Mouse (Mus musculus) R1 (cell line): ENCODE measurements around the gene Etv2.

Source experiments
- DNase-seq: peaks from one replicate; pipeline ENCODE4 v3.0.0-alpha.2; 2018; ENCODE audit warnings: low read depth, low spot score

The Etv2 gene

DNA sequence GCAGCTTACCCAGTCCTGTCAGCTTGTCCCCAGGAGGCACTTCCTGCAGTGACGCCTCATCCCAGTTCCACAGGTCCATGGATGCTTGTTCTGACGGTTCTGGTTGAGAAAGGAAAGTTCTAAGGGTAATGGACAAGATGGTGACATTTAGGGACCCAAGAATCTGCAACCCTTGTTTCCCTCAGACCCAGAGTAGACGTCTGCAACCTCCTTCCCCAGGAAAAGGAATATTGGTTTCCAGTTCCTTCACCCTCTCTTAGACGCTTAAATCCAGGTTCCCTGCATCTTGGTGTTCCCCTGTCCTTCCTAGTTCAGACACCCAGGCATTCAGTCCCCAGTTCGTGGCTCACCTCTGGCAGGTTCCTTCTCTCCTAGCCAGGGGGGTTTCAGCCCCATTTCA lies at the start of gene Etv2:
TSS of gene Etv2 (minus strand) at position 101 of the 400 bp plus-strand sequence.
- DNase-seq, result no peak

DNA sequence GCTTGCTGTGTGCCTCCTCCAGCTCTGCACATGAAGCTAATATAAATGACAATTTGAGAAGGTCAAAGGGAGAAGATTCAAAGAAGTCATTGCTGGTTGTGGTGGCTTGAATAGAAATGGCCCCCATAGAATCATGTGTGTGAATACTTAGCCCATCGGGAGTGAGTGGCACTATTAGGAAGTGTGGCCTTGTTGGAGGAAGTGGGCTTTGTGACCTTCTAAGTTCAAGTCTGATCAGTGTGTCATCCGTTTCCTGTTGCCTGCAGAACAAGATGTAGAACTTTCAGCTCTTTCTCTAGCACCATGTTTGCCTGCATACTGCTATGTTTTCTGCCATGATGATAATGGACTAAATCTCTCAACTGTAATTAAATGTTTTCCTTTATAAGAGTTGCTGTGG lies 47.8 kb upstream of the Etv2 start:
- no peak for DNase-seq

DNA sequence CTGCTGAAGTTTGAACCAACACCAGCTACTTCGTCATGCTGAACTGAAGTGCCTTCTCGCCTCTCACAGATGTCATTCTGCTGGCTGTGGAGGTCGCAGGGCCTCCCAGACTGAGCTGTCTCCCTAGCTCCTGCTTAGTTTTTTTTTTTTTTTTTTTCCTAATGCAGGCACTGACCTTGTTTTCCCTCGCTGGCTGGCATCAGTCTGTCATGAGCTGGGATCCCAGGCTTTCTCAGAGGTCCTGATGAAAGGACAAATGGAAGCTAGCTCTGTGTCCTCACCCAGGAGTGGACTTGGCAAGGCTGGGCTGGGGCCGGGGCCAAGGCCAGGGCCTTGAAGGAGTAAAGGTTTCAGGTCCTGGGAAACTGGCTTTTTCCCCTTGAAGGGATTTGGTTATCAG lies 46.2 kb upstream of the Etv2 start:
- DNase-seq, result no peak

DNA sequence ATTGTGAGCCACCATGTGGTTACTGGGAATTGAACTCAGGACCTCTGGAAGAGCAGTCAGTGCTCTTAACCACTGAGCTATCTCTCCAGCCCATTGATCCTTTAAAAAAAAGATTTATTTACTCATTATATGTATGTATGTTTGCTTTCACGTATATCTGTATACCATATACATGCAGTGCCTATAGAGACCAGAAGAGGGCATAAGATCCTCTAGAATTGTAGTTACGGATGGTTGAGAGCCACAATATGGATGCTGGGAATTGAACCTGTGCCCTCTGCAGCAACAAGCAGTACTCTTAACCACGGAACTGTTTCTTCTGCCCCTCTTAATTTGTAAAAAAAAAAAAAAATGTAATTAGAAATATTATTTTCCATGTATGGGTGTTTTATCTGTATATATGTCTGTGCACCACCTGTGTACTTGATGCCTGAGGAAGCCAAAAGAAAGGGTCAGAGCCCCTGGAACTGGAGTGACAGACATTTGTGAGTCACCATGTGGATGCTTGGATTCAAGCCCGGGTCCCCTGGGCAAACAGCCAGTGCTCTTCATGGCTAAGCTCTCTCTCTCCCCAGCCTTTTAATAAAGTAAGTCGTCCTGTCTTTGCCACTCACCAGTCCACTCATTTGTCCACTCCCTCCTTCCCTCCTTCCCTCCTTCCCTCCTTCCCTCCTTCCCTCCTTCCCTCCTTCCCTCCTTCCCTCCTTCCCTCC lies 42.8 kb upstream of the Etv2 start:
- DNase-seq, result no peak

DNA sequence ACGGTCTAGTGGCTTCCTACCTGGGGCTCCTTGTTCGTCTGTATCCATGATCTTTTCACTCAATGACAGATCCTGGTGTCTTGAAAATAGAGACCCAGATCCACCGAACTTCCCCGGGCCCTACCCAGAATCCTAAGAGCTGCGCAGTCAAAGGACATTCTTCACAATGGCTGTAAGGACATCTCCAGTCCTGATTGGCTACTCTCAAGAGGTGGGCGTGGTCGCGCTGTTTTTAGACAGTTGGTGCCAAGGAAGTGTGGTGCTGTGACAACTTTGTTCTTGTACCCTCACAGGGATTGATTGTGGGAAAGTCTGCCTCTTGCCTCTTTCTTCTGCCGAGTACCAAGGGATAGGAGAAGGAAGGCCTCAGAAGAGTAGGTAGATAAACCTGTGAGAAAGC lies 35.8 kb upstream of the Etv2 start, which contains the start of gene Pmis2:
TSS of gene Pmis2 (minus strand) at position 126 of the 400 bp plus-strand sequence.
- DNase-seq, result peak; percentile 87

DNA sequence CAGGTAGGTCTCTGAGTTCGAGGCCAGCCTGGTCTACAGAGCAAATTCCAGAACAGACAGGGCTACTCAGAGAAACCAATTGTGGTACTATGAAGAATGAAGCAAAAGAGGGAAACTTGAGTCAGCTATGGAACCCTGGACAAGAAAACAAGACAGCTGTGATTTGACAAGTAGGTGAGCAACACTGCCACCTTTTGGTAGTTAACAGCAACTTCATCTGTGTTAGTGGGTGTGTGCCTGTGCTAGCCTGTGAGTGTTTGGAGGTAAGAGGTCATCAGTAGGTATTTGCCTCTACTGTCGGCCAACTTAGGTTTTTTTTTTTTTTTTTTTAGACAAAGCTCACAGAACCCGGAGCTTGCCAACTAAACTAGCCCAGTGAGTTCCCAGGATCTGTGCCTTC lies 33.6 kb upstream of the Etv2 start:
- peak; percentile 87 for DNase-seq

DNA sequence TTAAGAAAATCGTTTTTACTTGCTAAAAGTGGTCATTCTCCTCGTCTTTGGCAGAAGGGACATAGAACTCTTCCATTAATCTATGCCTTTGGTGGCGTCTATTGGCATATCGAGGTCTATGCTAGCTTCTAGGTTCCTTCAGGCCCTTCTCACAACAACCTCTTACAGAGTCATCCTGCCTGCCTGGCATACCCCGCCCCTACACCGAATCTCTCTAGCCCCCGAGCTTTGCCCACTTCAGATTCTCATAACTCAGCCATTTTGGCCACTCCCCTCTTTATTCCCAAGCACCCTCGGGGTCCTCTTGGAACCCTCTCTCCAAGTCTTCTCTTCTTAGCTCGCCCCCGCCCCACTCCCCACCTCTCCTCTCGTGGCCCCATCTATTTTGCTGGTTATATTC lies 29.7 kb upstream of the Etv2 start:
- DNase-seq, result peak; percentile 54

DNA sequence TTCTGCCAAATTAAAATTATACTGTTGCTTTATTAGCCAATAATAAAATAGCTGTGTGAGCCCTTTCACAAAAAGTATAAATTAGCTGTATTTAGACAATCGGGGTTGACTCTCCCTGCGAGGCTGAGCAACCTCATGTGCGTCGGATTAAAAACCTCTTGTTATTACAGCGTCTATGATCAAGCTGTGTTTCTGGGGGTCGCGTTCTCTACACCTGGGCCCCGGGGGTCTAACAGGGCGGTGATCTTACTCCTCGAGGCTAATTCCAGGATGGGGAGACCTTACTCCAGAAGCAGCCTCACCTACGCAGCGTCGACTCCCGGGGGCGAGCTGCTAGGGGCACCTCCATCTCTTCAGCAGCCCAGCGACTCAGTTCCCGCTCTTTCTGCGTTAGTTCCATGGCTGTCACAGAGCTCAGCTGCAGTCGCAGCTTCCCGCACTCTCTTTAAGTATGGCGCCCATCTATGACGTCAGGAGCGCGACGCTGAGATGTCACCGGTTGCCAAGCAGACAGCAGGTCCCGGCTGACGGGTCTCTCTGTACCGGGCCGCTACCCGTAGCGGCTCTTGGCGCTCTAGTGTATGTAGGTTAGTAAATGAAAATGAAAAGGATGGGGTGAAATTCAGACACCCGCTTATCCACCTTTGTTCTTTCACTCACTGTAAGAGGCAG lies 29.0 kb upstream of the Etv2 start, which contains the start of gene Haus5:
TSS of gene Haus5 (minus strand) at position 466 of the 672 bp plus-strand sequence.
- DNase-seq, result peak; percentile 96

DNA sequence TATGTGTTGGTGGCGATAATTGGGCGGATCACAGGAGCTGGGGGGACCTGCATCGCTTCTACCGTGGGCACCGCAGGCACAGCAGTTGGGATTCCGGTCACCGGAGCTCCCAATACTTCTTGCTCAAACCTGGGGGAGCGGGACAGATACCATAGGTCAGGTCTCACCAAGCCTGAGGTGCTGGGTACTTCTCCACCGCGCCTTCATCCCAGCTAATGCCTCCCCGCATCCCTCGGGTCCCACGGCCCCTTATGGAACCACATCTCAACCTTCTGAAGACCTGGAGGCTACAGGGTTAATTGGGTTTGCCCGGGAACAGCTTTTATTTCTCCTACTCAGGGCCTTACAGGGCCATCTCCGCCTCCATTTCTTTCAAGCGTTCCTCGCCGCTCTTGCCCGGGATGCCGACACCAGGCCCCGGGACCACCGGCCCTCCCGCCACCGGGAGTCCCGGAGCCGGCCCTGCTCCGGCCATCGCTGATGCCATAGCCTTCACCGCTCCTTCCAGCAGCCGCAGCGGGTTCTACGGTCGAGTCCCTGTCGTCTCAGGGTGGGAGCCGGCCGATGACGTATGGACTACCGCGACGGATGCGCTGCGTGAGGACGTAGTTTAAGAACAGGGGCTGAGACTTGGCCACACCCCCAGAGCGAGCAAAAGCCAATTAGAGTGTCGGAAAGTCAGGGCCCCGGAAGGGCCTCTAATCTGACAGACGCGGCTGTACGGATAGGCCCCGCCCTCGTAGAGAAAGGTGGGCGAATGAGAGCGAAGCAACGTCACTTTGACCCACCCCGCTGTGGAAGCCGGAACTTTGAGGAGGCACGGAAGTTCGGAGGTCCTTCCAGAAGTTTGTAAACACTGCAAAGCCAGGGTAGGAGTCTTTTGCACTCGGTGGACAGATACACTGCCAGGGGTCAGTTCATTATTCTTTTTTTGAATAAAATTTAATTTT lies 14.2 kb upstream of the Etv2 start, which contains the start of gene Rbm42:
TSS of gene Rbm42 (minus strand) at position 727 of the 950 bp plus-strand sequence.
- peak; percentile 100 for DNase-seq

DNA sequence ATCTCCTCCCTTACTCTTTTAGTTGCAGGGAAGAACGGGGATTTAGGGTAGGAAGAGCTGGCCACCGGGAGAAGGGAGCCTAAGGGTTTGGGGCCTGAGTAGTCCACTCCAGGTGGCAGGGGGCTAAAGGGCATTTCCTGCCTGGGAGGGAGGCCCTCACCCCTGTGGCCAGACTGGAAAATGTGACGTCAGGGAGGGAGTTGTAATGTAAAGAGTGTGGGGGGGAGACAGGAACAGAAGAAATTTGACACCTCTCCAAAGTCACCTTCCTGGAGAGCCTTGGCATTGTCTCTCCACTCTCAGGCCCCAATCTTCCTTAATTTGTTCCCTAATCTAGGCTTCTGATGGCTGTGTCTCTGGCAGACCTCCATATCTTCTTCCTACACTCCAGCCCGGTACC lies 3.4 kb upstream of the Etv2 start:
- peak; percentile 67 for DNase-seq

DNA sequence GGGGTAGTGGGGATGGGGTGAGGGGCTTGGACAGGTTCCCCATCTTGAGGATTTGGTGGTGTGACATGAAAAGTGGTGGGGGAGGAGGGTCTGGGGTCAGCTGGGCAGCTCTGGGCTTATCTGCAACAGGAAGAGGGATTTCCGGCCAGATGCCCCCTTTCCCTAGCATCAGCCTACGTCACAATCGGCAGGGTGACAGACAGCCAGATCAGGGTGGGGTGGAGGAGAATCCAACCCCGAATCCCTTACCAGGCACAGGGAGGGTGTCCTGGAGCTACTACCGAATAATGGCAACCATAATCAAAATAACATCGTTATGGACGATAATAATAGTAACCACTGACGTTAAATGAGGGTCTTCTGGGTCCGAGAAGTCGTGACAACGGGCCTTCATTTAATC lies 743 bp upstream of the Etv2 start:
- DNase-seq, result no peak

DNA sequence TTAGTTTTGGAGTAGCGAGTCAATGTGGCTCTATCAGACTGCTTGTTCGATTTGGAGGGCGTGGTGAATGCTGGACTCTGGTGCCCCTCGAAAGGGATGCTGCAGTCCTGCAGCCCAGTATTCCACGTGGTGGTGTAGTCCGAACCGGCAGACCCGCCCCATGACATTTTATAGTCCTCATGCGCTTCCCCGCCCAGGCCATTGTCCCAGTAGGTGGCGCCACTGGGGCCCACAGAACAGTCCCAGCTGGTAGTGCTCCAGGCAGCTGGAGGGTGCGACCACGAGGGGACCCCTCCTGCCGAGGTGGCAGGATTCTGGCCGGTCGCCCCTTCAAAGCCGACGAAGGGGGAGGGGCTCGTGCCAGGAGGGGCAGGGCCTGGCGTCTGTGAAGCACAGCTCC lies 1.0 kb downstream of the Etv2 start:
- DNase-seq, result peak; percentile 89

DNA sequence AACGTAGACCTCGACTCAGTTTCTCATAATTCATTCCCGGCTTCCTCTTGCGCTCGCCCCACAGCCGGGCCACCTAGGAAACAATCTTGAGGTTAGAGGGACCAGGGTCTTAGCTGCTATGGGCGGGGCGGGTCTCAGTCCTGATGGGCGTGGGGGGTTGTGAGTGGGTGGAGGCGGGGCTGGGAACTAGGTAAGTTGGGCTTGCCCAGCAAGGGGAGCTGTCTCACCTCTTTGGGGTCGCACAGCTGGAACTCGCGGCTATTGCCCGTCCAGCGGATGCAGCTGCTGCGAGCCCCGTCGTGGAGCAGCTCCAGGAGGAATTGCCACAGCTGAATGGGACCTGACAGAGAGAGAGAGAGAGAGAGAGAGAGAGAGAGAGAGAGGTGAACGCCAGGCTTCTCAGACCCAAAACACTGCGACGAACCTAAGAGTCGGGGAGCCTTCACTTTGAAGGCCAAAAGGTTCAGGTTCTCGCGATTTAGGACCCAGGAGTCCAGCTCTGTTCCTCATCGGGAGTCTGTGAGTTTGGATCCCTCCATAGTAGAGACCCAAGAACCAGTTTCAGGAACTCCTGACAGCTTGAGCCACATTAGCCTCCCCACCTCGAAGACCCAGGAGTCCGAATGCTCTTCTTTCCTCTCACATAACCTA lies 1.8 kb downstream of the Etv2 start:
- peak; percentile 52 for DNase-seq

DNA sequence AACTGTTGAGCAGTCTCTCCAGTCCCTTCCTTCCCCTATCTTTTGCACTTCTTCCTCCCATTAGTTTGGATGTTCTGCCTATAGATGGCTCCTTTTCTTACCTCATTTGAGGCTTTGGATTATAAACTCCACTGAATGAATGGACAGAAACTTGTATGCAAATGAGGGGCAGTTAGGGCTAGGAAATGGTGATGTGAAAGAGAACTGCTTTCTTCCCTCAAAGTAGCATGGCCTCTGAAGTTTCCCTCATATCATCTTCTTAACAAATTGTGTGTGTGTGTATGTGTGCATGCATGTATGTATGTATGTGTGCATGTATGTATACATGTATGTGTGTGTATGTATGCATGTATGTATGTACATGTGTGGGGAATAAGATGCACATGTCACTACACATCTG lies 6.6 kb downstream of the Etv2 start:
- no peak for DNase-seq

DNA sequence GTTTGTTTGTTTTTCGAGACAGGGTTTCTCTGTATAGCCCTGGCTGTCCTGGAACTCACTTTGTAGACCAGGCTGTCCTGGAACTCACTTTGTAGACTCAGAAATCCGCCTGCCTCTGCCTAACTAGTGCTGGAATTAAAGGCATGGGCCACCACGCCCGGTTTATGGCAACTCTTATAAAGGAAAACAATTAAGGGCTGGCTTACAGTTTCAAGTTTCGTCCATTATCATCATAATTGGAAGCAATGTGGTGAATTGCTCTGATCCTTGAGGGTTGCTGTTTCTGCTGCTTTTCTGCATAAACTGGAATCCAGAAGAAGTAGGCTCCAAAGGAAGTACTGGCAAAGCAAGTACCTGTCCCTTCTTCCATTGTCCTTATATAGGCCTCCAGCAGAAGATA lies 9.0 kb downstream of the Etv2 start:
- peak; percentile 64 for DNase-seq

DNA sequence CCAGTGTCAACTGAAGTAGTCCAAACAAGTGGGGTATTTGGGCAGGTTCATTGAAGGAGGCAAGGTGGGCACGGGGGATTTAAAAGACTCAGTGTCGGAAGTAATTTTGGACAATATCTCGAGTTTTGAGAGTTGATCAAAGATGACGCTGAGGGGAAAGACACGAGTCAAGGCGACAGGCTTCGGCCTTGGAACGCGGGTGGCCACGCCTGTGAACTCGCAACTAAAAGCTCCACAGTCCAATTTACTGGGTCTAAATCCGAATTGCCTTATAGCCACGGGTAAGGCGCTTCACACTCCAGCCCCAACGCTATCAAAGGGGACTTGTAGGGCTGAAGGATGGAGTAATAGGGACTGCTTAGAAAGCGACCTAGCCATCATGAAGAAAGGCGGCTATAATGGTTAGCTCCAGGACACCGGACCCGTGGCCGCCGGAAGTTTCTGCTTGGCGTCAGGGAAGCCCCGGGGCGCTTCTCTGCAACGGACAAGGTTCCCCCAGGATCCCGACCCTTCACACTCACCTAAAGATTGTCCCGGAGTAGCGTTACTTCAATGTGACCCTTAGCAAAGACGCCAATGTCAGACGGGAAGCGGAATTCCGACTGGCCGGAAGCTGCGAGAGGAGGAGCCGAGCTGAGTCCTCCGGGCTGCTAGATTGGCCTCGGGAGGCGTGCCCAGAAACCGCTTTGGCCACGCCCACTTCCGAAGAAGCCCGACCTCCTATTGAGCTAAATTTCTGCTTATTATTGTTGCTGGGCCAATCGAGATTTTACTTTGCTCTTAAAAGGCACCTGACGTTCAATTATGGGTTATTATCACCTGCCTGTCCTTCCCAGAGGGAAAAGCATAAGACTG lies 9.9 kb downstream of the Etv2 start, which contains the start of gene Cox6b1:
TSS of gene Cox6b1 (minus strand) at position 622 of the 855 bp plus-strand sequence.
- peak; percentile 91 for DNase-seq

DNA sequence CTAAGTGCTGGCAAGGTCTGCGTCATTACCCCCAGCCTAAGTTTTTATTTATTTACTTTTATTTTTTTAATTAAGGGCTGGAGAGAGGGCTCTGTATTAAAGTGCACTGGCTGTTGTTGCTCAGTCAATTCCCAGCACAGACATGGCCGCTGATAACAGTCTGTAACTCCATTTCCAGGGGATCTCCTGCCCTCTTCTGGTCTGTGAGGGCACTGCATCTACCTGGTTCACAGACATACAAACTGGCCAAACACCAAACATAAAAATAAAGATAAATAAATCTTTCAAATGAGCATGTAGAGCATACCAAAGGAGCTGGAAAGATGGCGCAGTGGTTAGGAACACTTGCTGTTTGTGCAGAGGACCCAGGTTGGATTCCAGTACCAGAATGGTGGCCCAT lies 16.4 kb downstream of the Etv2 start:
- DNase-seq, result peak; percentile 73

DNA sequence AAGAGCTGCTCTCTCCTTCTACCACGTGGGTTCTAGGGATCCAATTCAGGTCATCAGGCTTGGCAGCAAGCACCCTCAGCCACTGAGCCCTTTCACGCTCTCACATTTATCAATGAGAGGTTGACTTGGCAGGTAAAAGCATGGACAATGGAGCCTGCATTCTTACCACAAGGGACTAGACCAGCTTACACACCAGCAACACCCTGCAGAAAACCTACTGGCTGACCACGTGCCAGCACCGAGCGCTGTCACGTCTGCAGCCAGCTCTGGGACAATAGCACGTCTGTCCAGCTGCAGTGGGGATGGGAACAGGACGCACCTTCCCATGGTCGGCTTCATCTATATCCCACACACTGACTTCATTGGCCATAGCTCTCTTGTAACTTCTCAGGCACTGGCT lies 17.0 kb downstream of the Etv2 start:
- no peak for DNase-seq

DNA sequence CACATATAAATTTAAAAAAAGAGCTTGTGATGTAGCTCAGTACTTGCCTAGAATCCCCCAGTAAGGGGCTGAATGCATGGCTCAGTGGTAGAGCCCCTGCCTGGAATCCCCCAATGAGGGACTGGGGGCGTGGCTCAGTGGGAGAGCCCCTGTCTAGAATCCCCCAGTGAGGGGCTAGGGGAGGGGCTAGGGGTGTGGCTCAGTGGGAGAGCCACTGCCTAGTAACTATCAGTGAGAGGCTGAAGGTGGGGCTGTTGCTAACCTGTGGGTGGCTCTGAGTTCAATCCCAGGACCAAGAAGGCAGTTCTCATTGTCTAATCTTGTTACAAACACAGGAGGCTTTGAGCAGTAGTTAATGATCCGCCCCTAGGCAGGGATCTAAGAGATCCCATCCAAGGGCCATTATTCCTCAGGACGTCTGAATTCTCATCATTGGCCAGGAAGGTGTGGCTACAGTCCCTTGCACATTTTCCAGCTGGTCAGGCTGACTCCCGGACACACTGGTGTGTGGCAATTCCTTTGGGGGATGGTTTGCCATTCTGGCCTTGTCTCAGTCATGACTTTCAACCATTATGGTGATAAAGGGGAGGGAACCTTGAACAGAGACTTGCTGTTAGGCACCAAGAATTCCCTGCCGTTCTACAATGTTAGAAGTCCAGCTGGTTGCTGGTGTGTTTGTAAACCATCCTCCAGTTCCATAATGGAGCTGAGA lies 20.4 kb downstream of the Etv2 start:
- peak; percentile 94 for DNase-seq

DNA sequence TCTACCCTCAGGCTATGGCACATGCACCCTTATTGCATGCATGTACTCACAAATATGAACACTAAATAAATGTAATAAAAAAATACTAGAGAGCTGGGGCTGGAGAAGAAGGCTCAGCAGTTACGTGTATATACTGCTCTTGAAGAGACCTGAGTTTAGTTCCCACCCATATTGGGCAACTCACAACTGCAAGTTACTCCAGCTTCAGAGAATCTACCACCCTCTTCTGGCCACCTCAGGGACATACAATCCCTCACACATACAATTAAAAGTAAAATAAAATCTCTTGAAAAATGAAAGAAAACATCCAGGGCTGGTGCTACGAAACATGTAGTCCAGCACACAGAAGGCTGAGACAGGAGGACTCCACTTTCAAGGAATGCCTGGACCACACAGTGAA lies 21.2 kb downstream of the Etv2 start:
- no peak for DNase-seq
